Mouse (Mus musculus): ENCODE measurements around the gene Serpinb6c. TPM values are rescaled to one million over a fixed set of nuclear protein-coding genes. Genes with fewer than 3 reads are reported as not detected.

Gene Serpinb6c
- total RNA-seq, 2 experiments from 2014 or later, result 0.59 to 0.61 TPM

- TF ChIP-seq CTCF (IDR thresholded peaks at IDR 0.05), result no peak
Observed at GRCm38 (mm10) chr13:33921699-33922098, 16.2 kb upstream of the Serpinb6c start.

GRCm38 (mm10) chr13:33921041-33921440 is 15.5 kb upstream of the Serpinb6c start:
- intact Hi-C loops (cut with DNase I), result no loop called here
- no peak for TF ChIP-seq CTCF (IDR thresholded peaks at IDR 0.05)
- Histone ChIP-seq H3K27ac (no peak overlapping the region), H3K4me3 (no peak overlapping the region)
- no peak for DNase-seq

More at GRCm38 (mm10) chr13:33921699-33922098, 16.2 kb upstream of the Serpinb6c start:
- no peak overlapping the region for H3K4me3 ChIP-seq
- no peak for DNase-seq
- intact Hi-C loops (cut with DNase I), result no loop called here
- no peak overlapping the region for H3K27ac ChIP-seq

GRCm38 (mm10) chr13:33906821-33907220 is 1.3 kb upstream of the Serpinb6c start:
- H3K27ac ChIP-seq, result no peak overlapping the region
- no peak for DNase-seq
- intact Hi-C loops (cut with DNase I), result no loop called here
- no peak for TF ChIP-seq CTCF (IDR thresholded peaks at IDR 0.05)
- no peak overlapping the region for H3K4me3 ChIP-seq

GRCm38 (mm10) chr13:33903290-33903689 is 2.2 kb downstream of the Serpinb6c start:
- Histone ChIP-seq H3K4me3 (no peak overlapping the region), H3K27ac (no peak overlapping the region)
- TF ChIP-seq CTCF (IDR thresholded peaks at IDR 0.05), result no peak
- no peak for DNase-seq
- intact Hi-C loops (cut with DNase I), result no loop called here

- peak; percentile 23 for DNase-seq
- peak; percentile 36 for TF ChIP-seq CTCF (IDR thresholded peaks at IDR 0.05)
- intact Hi-C loops (cut with DNase I), result no loop called here
Observed at GRCm38 (mm10) chr13:33894207-33894606, 11.3 kb downstream of the Serpinb6c start.

GRCm38 (mm10) chr13:33843308-33843707 is 62.2 kb downstream of the Serpinb6c start, which contains the start of gene Serpinb6e:
Gene Serpinb6e, minus strand, starts transcription at chr13:33843408.
- TF ChIP-seq CTCF (IDR thresholded peaks at IDR 0.05), result no peak
- no peak for DNase-seq
- H3K27ac ChIP-seq, result no peak within 1 kb of the TSS
- intact Hi-C loops (cut with DNase I), result no loop called here
- H3K4me3 ChIP-seq, result no peak within 1 kb of the TSS

More at GRCm38 (mm10) chr13:33894207-33894606, 11.3 kb downstream of the Serpinb6c start:
- Histone ChIP-seq H3K27ac (no peak overlapping the region), H3K4me3 (no peak overlapping the region)

- no peak overlapping the region for H3K27ac ChIP-seq
- H3K4me3 ChIP-seq, result no peak overlapping the region
- TF ChIP-seq CTCF (IDR thresholded peaks at IDR 0.05), result no peak
- intact Hi-C loops (cut with DNase I), result no loop called here
- no peak for DNase-seq
Observed at GRCm38 (mm10) chr13:33830751-33831150, 74.8 kb downstream of the Serpinb6c start.

Other genes with a start within 250 kb of the Serpinb6c start
- gene Serpinb6d, start 244.3 kb downstream of the Serpinb6c start, total RNA-seq (2021), result not detected
- gene Serpinb6e, start 62.3 kb downstream of the Serpinb6c start, total RNA-seq (2021), result not detected
- 10 to 100 TPM in 1 of 2 experiments, 1 to 10 TPM in 1; 10.0 to 18.4 TPM for gene Nqo2, start 59.0 kb upstream of the Serpinb6c start, total RNA-seq (2021)
- 1 to 10 TPM; 3.6 to 4.1 TPM for gene Ripk1, start 96.7 kb upstream of the Serpinb6c start, total RNA-seq (2021)
- 100 to 1,000 TPM in 1 of 2 experiments, 10 to 100 TPM in 1; 93.9 to 299 TPM for gene Serpinb6a, start 97.1 kb upstream of the Serpinb6c start, total RNA-seq (2021)
- gene Bphl, start 131.9 kb upstream of the Serpinb6c start, total RNA-seq (2021), result 10 to 100 TPM; 22.4 to 25.5 TPM
- 10 to 100 TPM in 1 of 2 experiments, 1 to 10 TPM in 1; 6.7 to 23.3 TPM for gene Tubb2a, start 172.3 kb upstream of the Serpinb6c start, total RNA-seq (2021)
- gene Tubb2b, start 224.8 kb upstream of the Serpinb6c start, total RNA-seq (2021), result 1 to 10 TPM; 1.5 to 3.2 TPM